Mouse (Mus musculus) intestine, embryonic 16.5 days (tissue): ENCODE measurements at regions not wholly inside any gene's neighbourhood (a gene's known extent, or its start where the extent isn't known, plus 50 kb on each side); places are given as distances from the start of the nearest gene placed in this dataset.

Experiments used
- ATAC-seq: fragments of 200-750 bp; cut with Nextera tagmentation; 2 replicates; pipeline ENCODE4 v1.8.0; 2017; ENCODE audit warnings: moderate TSS enrichment, moderate library complexity
- H3K27ac ChIP-seq: fragments of 300-500 bp; sonication (generic); 2 replicates; pipeline ENCODE4 v1.5.1; 2014; ENCODE audit warnings: mild to moderate bottlenecking, low read length
- H3K27me3 ChIP-seq: fragments of 300-500 bp; sonication (generic); replicated peaks from 2 replicates; pipeline ENCODE4 v1.6.1; 2014; ENCODE audit warnings: low read length, control low read depth, mixed read lengths; ENCODE audit not compliant: control insufficient read depth, insufficient read depth
- H3K36me3 ChIP-seq: fragments of 300-500 bp; sonication (generic); 2 replicates; pipeline ENCODE4 v1.6.1; 2014; ENCODE audit warnings: low read length, control low read depth; ENCODE audit not compliant: control insufficient read depth, insufficient read depth
- H3K4me1 ChIP-seq: fragments of 300-500 bp; sonication (generic); 2 replicates; pipeline ENCODE4 v1.6.1; 2014; ENCODE audit warnings: low read length, control low read depth, mixed read lengths; ENCODE audit not compliant: control insufficient read depth, insufficient read depth
- H3K4me2 ChIP-seq: fragments of 300-500 bp; sonication (generic); 2 replicates; pipeline ENCODE4 v1.6.1; 2014; ENCODE audit warnings: low read depth, low read length, control low read depth
- H3K4me3 ChIP-seq: fragments of 300-500 bp; sonication (generic); 2 replicates; pipeline ENCODE4 v1.5.1; 2014; ENCODE audit warnings: mild to moderate bottlenecking, low read length
- H3K9ac ChIP-seq: fragments of 300-500 bp; sonication (generic); 2 replicates; pipeline ENCODE4 v1.6.1; 2014; ENCODE audit warnings: low read depth, low read length
- H3K9me3 ChIP-seq: fragments of 300-500 bp; sonication (generic); 2 replicates; pipeline ENCODE4 v1.6.1; 2016; ENCODE audit warnings: low read length, control low read depth; ENCODE audit not compliant: control insufficient read depth
- WGBS: fragments of 180-500 bp; shearing (Covaris S2); extraction: QIAGEN DNeasy Blood & Tissue Kit; methylation state at CpG from one replicate; pipeline ENCODE4 v1.1.7; 2014; 5-methylcytosine and 5-hydroxymethylcytosine counted together

GRCm38 (mm10) chr3:56724991-56725390 is 541.5 kb upstream of the Nbea start:
- H3K4me2 ChIP-seq = no peak overlapping the region
- H3K9ac ChIP-seq = no peak overlapping the region
- H3K4me1 ChIP-seq = no peaks in the 10 kb centered on the region
- no peak overlapping the region for H3K27ac ChIP-seq
- no peaks in the 10 kb centered on the region for H3K27me3 ChIP-seq
- no peak for ATAC-seq
- H3K4me3 ChIP-seq = no peak overlapping the region
- H3K9me3 ChIP-seq = no peaks in the 10 kb centered on the region
- H3K36me3 ChIP-seq = no peaks in the 10 kb centered on the region

GRCm38 (mm10) chr3:56708260-56708659 is 524.8 kb upstream of the Nbea start:
- 68% methylated on average over 1 of the region's 1 CpGs for WGBS
- H3K4me2 ChIP-seq = no peak overlapping the region

DNA sequence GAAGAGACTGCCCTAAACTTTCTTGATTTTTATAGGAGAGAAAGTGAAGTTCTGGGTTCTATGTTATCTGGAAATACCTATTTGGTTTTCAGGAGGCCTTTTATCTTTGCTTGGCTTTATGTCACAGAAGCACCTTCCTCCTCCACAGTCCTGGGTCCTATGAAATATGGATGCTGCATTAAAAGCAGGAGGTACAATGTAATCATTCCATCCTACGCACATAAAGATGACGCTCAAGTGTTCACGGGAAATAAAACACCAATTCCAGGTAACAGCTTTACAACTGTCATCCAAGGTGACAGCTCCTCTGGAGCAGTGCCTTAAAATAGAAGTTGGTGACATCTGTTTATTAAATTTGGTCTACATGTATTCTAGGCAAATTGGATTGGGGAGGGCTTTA is 523.8 kb upstream of the Nbea start:
- Histone ChIP-seq H3K27me3 (no peaks in the 10 kb centered on the region), H3K4me2 (no peak overlapping the region), H3K9ac (no peak overlapping the region), H3K4me3 (no peak overlapping the region), H3K27ac (no peak overlapping the region), H3K36me3 (no peaks in the 10 kb centered on the region), H3K9me3 (no peaks in the 10 kb centered on the region), H3K4me1 (no peaks in the 10 kb centered on the region)
- 84% methylated on average over 3 of the region's 3 CpGs for WGBS
- ATAC-seq = no peak

More at GRCm38 (mm10) chr3:56708260-56708659, 524.8 kb upstream of the Nbea start:
- no peaks in the 10 kb centered on the region for H3K9me3 ChIP-seq
- no peak for ATAC-seq
- H3K27me3 ChIP-seq = no peaks in the 10 kb centered on the region
- H3K4me1 ChIP-seq = no peaks in the 10 kb centered on the region
- no peak overlapping the region for H3K27ac ChIP-seq
- H3K9ac ChIP-seq = no peak overlapping the region
- no peaks in the 10 kb centered on the region for H3K36me3 ChIP-seq
- H3K4me3 ChIP-seq = no peak overlapping the region

DNA sequence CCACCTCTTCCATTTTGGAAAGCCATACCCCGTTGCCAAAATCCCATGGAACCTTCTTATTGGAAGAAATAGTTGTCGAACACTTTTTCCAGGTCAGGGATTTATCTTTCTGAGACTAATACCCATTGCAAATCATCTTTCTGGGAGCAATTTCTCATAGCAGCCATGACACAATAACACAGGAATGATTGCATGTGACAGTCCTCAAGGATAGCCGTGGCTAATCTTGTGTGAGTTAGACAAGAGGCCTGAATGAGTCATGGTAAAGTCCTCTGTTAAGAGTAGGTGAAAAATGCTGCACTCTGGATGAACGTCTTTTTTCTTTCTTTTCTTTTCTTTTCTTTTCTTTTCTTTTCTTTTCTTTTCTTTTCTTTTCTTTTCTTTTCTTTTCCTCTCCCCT is 522.5 kb upstream of the Nbea start:
- 75% methylated on average over 4 of the region's 4 CpGs for WGBS

DNA sequence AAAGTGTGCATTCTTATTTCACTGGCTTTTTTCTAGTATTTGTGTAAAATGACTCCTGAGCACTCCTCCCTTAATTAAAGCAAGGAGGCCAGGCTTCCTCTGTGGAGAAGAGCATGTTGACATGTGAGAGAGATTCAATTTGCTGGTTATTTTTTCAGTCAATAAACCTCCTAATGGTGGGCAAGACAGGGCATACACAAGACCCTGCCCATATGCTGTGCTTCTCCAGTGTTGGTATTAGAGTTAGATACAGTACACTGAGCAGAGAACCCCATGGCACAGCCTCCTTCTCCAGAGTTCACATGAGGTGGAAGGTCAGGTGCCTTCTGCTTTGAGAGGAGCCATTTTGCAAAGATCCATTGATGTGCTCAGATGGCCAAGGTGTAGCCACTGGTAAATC is 515.4 kb upstream of the Nbea start:
- H3K36me3 ChIP-seq = no peaks in the 10 kb centered on the region
- H3K4me2 ChIP-seq = no peak overlapping the region
- H3K27me3 ChIP-seq = no peaks in the 10 kb centered on the region
- ATAC-seq = no peak
- H3K27ac ChIP-seq = no peak overlapping the region
- no peak overlapping the region for H3K4me3 ChIP-seq
- H3K9ac ChIP-seq = no peak overlapping the region
- H3K4me1 ChIP-seq = no peaks in the 10 kb centered on the region
- H3K9me3 ChIP-seq = no peaks in the 10 kb centered on the region

More for the DNA sequence above, 522.5 kb upstream of the Nbea start:
- Histone ChIP-seq H3K4me1 (no peaks in the 10 kb centered on the region), H3K9ac (no peak overlapping the region), H3K4me2 (no peak overlapping the region), H3K4me3 (no peak overlapping the region), H3K9me3 (no peaks in the 10 kb centered on the region), H3K27me3 (no peaks in the 10 kb centered on the region), H3K27ac (no peak overlapping the region), H3K36me3 (no peaks in the 10 kb centered on the region)
- ATAC-seq = no peak

DNA sequence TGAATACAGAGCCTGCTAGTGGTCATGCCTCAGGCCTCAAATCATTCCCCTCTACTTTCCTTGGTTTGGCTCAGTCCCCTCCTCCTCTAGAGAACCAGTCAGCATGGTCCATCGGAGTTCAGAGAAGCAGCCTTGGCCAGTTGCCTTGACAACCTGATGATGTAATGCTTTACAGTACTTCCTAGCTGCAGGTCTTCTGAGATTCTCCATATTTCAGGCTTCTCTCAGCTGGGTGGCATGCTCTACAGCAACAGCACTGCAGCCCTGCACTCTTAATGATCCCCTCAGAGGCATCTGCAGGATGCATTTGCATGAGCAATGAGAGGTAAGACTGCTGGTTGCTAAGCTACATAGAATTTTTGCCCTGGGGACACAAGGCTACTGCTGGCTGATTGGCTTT is 514.7 kb upstream of the Nbea start:
- no peaks in the 10 kb centered on the region for H3K36me3 ChIP-seq
- no peak overlapping the region for H3K4me3 ChIP-seq
- H3K4me2 ChIP-seq = no peak overlapping the region
- WGBS = 8% methylated on average over 1 of the region's 1 CpGs
- H3K4me1 ChIP-seq = no peaks in the 10 kb centered on the region
- no peaks in the 10 kb centered on the region for H3K27me3 ChIP-seq
- no peak for ATAC-seq
- H3K27ac ChIP-seq = no peak overlapping the region
- no peaks in the 10 kb centered on the region for H3K9me3 ChIP-seq
- no peak overlapping the region for H3K9ac ChIP-seq

DNA sequence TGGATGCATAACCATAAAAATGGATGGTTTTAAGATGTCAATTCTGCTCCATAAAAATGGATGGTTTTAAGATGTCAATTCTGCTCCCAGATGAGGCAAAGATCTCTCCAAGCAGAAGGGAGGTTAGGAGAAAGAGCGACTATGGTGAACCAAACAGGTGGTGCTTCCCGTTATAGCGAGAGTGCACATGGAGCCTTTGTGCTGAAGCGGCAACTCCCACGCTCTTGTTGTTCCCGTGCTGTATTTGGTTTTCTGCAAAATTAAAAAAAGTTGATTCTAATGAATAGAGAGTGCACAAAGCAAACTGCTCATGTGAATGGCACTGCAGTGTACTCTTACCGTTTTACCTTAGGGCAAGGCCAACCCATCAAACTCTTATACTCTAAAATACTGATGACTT is 497.5 kb upstream of the Nbea start:
- Histone ChIP-seq H3K4me2 (no peak overlapping the region), H3K4me1 (no peaks in the 10 kb centered on the region), H3K4me3 (no peak overlapping the region), H3K27me3 (no peaks in the 10 kb centered on the region), H3K36me3 (no peaks in the 10 kb centered on the region), H3K9me3 (no peaks in the 10 kb centered on the region), H3K27ac (no peak overlapping the region), H3K9ac (no peak overlapping the region)
- no peak for ATAC-seq
- 93% methylated on average over 7 of the region's 7 CpGs for WGBS

- Histone ChIP-seq H3K9ac (no peak overlapping the region), H3K4me3 (no peak overlapping the region), H3K27ac (no peak overlapping the region), H3K4me2 (no peak overlapping the region), H3K4me1 (no peaks in the 10 kb centered on the region), H3K36me3 (no peaks in the 10 kb centered on the region), H3K27me3 (no peaks in the 10 kb centered on the region), H3K9me3 (no peaks in the 10 kb centered on the region)
- no peak for ATAC-seq
- WGBS = 62% methylated on average over 3 of the region's 3 CpGs
Observed at GRCm38 (mm10) chr3:56668829-56669228, 485.3 kb upstream of the Nbea start.

DNA sequence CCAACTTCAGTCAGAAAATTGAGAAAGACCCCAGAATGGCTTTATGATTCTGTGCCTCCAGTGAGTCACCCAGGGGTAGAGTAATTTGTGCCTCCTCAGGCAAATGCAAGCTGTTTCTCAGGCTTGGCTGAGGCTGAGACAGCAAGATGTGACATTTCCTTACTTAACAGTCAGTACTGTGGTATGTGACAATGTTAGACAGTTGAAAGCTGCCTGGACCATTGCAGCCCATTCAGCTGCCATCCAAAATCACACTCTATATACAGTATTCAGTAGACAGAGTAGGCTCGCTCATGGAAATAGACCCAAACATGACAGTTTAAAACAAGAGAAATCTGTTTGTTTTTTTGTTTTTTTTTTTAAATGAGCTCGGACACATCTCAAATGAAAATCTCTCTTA is 477.1 kb upstream of the Nbea start:
- H3K36me3 ChIP-seq = no peaks in the 10 kb centered on the region
- no peak for ATAC-seq
- H3K4me2 ChIP-seq = no peak overlapping the region
- H3K27me3 ChIP-seq = no peaks in the 10 kb centered on the region
- H3K4me3 ChIP-seq = no peak overlapping the region
- 90% methylated on average over 2 of the region's 2 CpGs for whole genome bisulfite sequencing
- H3K4me1 ChIP-seq = no peaks in the 10 kb centered on the region
- H3K9me3 ChIP-seq = no peaks in the 10 kb centered on the region
- H3K27ac ChIP-seq = no peak overlapping the region
- H3K9ac ChIP-seq = no peak overlapping the region

DNA sequence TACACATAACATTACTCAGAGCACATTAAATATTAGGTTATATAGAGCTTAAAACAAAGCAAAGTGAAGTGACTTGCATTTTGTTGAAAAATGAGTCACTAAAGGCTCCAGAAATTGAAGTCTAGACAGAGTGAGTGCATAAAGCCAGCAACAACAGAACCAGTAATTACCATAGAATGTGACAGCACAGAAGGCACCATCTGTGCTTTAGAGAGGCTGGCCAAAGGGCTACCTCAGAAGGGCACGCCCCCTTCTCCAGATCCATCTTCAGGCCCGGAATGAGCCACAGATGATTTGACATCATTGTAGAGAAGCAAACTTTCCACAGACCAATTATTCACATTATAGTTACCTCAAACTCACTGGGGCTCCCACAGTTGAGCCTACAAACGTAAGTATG is 463.8 kb upstream of the Nbea start:
- no peak for ATAC-seq
- no peak overlapping the region for H3K4me2 ChIP-seq
- H3K9me3 ChIP-seq = no peaks in the 10 kb centered on the region
- no peak overlapping the region for H3K27ac ChIP-seq
- no peaks in the 10 kb centered on the region for H3K27me3 ChIP-seq
- WGBS = 82% methylated on average over 3 of the region's 3 CpGs
- H3K9ac ChIP-seq = no peak overlapping the region
- no peaks in the 10 kb centered on the region for H3K36me3 ChIP-seq
- H3K4me1 ChIP-seq = no peaks in the 10 kb centered on the region
- no peak overlapping the region for H3K4me3 ChIP-seq
